Mouse (Mus musculus): ENCODE data around the gene Ntsr2. TPM values are rescaled to one million over a fixed set of nuclear protein-coding genes. Genes with fewer than 3 reads are reported as not detected.

Ntsr2 gene
- polyA plus RNA-seq, 1 experiment from 2014 or later = 0.65 TPM

DNA sequence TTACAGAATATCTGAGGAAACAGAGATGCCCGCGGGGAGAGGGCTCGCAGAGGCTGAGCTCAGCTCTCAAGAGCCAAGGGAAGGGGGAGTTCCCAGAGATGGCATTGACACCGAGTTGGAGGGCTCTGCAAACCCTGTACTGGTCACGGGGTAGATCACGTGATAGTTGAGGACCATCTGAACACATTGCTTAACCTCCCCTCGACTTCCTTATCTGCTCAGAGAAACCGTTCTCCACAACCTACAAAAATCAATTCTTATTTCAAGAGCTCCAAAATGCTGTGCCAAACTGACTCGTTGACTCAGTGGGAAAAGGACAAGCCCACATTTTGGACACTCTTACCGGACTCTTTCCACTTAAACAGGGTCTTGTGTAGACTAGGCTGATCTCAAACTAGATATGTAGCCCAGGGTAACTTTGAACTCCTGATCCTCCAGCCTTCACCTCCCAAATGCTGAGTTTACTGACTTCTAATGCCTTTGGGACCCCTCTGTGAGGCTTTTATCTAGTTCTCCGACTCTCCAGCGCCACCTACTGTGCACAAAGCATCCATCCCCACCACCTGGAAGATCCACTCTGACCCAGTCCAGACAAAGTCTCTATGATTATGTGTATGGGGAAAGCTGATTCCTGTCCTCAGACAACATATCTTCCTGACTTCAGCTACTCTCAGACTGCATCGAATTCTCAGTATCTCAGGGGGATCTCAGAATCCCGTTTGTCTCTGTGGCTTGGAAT, 18.9 kb upstream of the Ntsr2 start:
- Histone ChIP-seq H3K9me3 (no peaks in the 10 kb centered on the region), H3K27ac (no peak overlapping the region), H3K4me3 (no peak overlapping the region), H3K4me2 (no peak overlapping the region), H3K36me3 (no peaks in the 10 kb centered on the region), H3K27me3 (no peaks in the 10 kb centered on the region), H3K9ac (no peak overlapping the region), H3K4me1 (replicated peaks) (no peaks in the 10 kb centered on the region)
- ATAC-seq (ENCODE audit: low FRiP score) = peak; percentile 57; the same call in 1 of the 2 replicates
- WGBS = 60% methylated on average over 14 of the region's 14 CpGs

DNA sequence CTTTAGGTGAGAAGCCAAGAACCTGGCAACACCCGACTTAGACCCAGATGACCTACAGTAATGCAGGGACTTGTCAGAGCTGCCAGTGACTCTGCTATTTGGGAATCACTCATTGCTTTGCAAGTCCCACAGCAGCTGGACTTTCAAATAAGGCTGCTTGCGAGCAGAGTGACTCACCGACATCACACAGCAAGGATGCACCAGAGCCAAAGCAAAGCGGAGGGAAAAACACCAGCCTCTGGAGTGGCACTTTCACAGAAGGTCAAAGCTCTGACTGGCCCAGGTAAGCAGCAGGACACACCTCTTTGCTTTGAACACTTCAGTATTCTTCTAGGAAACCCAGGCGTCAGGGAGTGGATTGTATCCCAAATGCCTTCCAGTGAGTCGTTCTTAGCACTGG, 17.4 kb upstream of the Ntsr2 start:
- H3K27ac ChIP-seq = no peak overlapping the region
- H3K4me3 ChIP-seq = no peak overlapping the region
- ATAC-seq (ENCODE audit: low FRiP score) = no peak
- 86% methylated on average over 6 of the region's 6 CpGs for WGBS
- no peaks in the 10 kb centered on the region for H3K4me1 ChIP-seq (replicated peaks)
- H3K9me3 ChIP-seq = no peaks in the 10 kb centered on the region
- H3K27me3 ChIP-seq = no peaks in the 10 kb centered on the region
- H3K36me3 ChIP-seq = no peaks in the 10 kb centered on the region
- no peak overlapping the region for H3K9ac ChIP-seq
- H3K4me2 ChIP-seq = no peak overlapping the region

DNA sequence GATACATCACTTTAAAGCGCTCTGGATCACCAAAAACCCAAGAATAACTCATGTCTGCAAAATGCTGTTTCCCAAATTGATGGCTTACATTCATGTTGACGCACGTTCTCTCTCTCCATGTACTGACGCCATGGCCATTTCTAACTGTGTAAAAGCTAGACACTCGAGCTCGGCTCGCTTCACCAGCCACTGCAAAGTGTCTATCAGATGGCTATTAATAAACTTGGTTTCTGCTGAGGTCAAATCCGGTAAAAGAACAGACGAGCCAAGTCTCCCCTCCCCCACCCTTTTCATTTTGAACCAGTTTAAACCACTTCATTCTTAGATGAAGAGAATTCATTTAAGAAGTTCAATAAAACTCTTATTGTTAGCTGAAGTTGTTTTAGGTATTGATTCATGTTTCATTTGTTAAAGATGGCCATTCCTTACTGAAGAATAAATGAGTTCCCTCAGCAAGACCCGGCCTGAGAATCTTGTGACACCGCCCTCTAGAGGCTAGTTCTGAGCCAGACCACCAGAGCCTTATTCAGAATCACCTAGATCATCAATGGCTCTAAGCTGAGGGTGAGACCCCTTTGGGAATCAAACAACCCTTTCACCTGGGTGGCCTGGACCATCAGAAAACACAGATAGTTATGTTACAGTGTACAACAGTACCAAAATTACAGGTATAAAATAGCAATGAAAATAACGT, 14.0 kb upstream of the Ntsr2 start:
- no peak overlapping the region for H3K27ac ChIP-seq
- H3K4me3 ChIP-seq = no peak overlapping the region
- no peaks in the 10 kb centered on the region for H3K9me3 ChIP-seq
- H3K4me1 ChIP-seq (replicated peaks) = peaks cover 12% of the 10 kb centered on the region
- H3K9ac ChIP-seq = no peak overlapping the region
- ATAC-seq (ENCODE audit: low FRiP score) = no peak
- no peaks in the 10 kb centered on the region for H3K27me3 ChIP-seq
- no peaks in the 10 kb centered on the region for H3K36me3 ChIP-seq
- WGBS = 78% methylated on average over 12 of the region's 12 CpGs
- H3K4me2 ChIP-seq = no peak overlapping the region

DNA sequence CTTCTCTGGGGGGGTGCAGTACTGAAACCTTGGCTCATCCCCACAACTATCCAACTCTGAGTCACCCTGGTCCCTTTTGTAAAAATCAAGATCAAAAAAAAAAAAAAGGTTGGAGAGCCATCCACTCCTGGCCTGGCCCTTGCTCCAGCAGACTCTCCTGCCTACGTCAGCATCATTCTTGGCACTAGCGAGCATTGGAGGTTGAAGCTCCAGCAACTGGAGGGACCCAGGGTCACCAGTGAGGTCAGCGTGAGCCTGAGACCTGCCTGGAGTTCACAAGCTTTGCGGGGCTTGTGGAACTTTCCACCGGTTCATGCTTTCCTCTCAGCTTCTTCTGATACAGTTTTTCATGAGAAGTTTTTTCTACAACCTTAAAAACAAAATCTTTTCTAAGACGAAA, 13.1 kb upstream of the Ntsr2 start:
- Histone ChIP-seq H3K9me3 (no peaks in the 10 kb centered on the region), H3K27ac (no peak overlapping the region), H3K36me3 (no peaks in the 10 kb centered on the region), H3K27me3 (no peaks in the 10 kb centered on the region), H3K4me2 (no peak overlapping the region), H3K9ac (no peak overlapping the region), H3K4me1 (replicated peaks) (peaks cover 18% of the 10 kb centered on the region), H3K4me3 (no peak overlapping the region)
- WGBS = 89% methylated on average over 6 of the region's 6 CpGs
- no peak for ATAC-seq (ENCODE audit: low FRiP score)

DNA sequence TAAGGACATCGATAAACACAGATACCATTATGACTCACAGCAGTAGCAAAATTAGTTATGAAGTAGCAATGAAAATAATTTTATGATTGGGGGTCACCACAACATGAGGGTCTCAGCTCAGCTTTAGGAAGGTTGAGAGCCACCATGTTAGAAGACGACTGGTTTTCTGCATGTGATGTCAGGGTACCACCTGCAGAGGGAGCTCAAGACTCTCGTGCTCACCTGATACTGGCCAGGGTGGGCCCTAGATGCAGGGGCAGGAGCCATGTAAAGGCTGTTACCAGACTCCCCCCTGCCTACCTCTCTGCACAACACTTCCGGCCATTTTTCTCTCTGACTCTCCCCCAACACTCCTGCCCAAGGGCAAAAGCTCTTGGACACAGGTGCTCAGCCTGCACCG, 11.2 kb upstream of the Ntsr2 start:
- H3K4me3 ChIP-seq = no peak overlapping the region
- no peak for ATAC-seq (ENCODE audit: low FRiP score)
- no peak overlapping the region for H3K4me2 ChIP-seq
- no peak overlapping the region for H3K27ac ChIP-seq
- WGBS = 72% methylated on average over 5 of the region's 5 CpGs
- peaks cover 18% of the 10 kb centered on the region for H3K4me1 ChIP-seq (replicated peaks)
- H3K9ac ChIP-seq = no peak overlapping the region
- no peaks in the 10 kb centered on the region for H3K9me3 ChIP-seq
- no peaks in the 10 kb centered on the region for H3K27me3 ChIP-seq
- no peaks in the 10 kb centered on the region for H3K36me3 ChIP-seq

DNA sequence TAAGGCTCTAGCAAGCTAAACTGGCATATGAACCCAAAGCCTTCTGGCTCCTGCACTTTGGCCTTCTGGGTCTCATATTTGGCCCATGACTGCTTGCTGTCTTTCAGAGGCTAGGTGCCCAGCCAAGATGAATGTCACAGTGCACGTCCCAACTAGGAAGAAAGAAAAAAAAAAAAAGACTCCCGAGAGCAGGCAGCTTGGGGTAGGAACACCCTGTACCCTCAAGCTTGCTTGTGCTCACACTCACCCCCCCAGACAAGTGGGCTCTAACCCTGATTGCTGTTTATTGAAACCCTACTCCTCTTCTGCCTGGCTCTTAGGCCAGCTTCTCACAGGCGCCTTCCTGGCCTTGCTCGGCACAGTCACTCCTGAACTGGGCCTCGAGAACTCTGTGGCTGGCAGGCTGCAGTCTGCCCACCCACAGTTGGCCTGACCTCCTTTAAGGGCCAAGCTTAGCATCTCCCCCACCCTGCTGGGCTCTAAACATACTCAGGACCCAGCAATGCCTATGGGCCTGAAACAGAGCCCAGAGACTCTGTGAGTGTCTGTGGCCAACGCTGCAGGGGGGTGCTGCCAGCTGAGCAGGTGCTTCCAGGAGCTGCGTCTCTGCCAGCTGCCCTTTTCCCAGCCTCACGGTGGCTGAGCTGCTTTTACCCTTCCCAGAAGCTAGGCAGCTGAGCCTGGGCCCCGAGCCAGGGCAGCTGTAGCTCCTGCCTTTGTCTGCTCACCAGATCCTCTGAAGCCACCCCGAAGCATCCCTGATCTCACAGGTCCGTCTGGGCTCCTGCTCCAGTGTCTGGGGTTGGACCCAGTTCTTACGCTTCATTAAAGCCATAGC, 9.5 kb upstream of the Ntsr2 start:
- Histone ChIP-seq H3K27me3 (no peaks in the 10 kb centered on the region), H3K27ac (peak overlapping the region; percentile 72), H3K9me3 (no peaks in the 10 kb centered on the region), H3K4me1 (replicated peaks) (peaks cover 18% of the 10 kb centered on the region), H3K9ac (peak overlapping the region; percentile 20; the same call in 1 of the 2 replicates), H3K4me2 (no peak overlapping the region), H3K4me3 (no peak overlapping the region), H3K36me3 (no peaks in the 10 kb centered on the region)
- WGBS = 32% methylated on average over 12 of the region's 12 CpGs
- peak; percentile 80 for ATAC-seq (ENCODE audit: low FRiP score)

DNA sequence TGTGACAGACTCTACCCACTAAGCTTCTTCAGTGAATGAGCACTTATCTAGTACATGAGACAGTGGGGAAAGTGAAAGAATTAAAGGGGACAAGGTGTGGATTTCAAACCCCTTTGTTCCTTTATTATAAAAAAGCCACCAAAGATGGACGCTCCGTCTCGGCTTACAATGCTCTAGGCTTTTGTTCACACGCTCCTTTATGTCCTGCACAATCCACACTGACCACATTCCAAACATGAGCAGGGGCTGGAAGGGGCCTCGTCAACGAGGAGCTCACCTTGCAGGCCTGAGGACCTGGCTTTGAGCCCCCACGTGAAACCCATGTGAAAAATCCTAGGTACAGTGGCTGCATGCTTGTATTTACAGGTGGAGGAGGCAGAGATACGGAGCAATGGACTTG, 8.5 kb upstream of the Ntsr2 start:
- Histone ChIP-seq H3K36me3 (no peaks in the 10 kb centered on the region), H3K4me3 (no peak overlapping the region), H3K4me2 (no peak overlapping the region), H3K4me1 (replicated peaks) (peaks cover 18% of the 10 kb centered on the region), H3K9ac (no peak overlapping the region), H3K27ac (peak overlapping the region; percentile 72), H3K27me3 (no peaks in the 10 kb centered on the region), H3K9me3 (no peaks in the 10 kb centered on the region)
- ATAC-seq (ENCODE audit: low FRiP score) = no peak
- 41% methylated on average over 8 of the region's 8 CpGs for WGBS

DNA sequence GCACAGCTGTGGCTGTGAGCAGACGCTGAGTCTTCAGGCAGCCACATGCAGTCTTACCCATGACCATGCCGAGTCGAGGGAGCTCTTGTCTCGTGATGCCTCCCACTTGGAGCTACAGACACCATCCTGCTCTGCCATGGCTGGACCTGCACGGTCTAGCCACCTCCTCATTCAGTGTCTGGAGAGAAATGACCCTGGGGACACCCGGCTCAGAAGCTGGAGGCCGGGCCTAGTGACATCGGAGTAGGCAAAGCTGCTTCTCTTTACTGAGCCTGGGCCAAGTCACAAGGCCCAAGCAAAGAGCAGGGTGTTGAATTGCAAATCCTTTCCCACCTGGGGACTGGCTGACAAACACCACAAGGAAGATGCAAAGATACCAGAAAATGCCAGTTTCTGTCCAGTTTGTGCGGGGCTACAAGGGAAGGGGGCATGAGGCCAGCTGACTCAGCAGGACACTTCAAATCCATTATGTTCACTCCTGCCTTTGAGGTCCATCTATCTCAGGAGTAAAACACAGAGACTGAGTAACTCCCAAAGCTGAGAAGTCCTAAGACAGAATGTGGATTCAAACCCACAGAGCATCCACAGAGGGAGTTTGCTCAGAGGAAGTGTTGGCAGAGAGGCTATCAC, 6.3 kb upstream of the Ntsr2 start:
- H3K4me2 ChIP-seq = no peak overlapping the region
- peaks cover 18% of the 10 kb centered on the region for H3K4me1 ChIP-seq (replicated peaks)
- H3K9ac ChIP-seq = no peak overlapping the region
- ATAC-seq (ENCODE audit: low FRiP score) = no peak
- no peaks in the 10 kb centered on the region for H3K36me3 ChIP-seq
- H3K4me3 ChIP-seq = no peak overlapping the region
- H3K27me3 ChIP-seq = peaks cover 6% of the 10 kb centered on the region
- H3K27ac ChIP-seq = no peak overlapping the region
- no peaks in the 10 kb centered on the region for H3K9me3 ChIP-seq
- WGBS = 45% methylated on average over 9 of the region's 9 CpGs

DNA sequence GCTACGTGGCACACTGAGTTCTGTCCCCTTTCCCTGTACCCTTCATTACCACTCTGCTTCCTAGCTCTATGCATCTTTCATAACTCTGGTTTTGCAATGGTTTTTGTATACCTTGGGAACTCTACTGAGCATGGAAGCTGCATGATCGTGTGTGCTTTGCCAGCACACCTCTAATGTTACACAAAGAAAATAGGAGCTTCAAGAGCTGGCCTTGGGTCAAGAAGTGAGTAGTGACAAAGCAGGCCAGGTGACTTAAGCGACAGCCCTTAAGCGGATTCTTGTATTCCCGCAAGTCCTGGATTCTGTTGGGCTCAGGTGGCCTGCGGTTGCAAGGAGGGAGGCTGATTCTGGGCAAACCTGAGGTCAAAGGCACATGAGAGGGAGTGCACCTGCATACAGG, 4.9 kb upstream of the Ntsr2 start:
- Histone ChIP-seq H3K27me3 (peaks cover 19% of the 10 kb centered on the region), H3K4me2 (no peak overlapping the region), H3K9ac (no peak overlapping the region), H3K4me1 (replicated peaks) (peaks cover 19% of the 10 kb centered on the region), H3K27ac (no peak overlapping the region), H3K36me3 (no peaks in the 10 kb centered on the region), H3K9me3 (no peaks in the 10 kb centered on the region), H3K4me3 (no peak overlapping the region)
- no peak for ATAC-seq (ENCODE audit: low FRiP score)
- 91% methylated on average over 6 of the region's 6 CpGs for WGBS

DNA sequence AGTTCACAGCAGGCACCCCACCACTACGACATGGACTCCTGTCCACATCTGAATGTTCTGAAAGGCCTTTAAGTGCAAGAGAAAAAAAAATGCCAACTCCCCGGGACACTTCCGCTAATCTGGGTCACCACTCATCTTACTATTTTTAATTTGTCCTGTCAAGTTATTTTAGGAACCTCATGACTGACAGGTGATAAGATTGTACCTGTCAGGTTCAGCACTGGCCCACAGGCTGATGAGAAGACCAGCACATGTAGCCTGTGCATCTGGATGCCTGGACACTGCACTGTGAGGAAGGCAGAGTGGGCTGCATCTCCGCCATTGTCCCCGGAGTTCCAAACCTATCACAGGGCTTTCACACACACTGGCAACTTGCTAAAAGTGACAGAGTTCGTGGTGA, 3.4 kb upstream of the Ntsr2 start:
- H3K4me2 ChIP-seq = no peak overlapping the region
- H3K27ac ChIP-seq = no peak overlapping the region
- peaks cover 34% of the 10 kb centered on the region for H3K27me3 ChIP-seq
- H3K4me3 ChIP-seq = no peak overlapping the region
- H3K36me3 ChIP-seq = no peaks in the 10 kb centered on the region
- no peak overlapping the region for H3K9ac ChIP-seq
- no peaks in the 10 kb centered on the region for H3K9me3 ChIP-seq
- no peak for ATAC-seq (ENCODE audit: low FRiP score)
- peaks cover 14% of the 10 kb centered on the region for H3K4me1 ChIP-seq (replicated peaks)
- 87% methylated on average over 6 of the region's 6 CpGs for WGBS

DNA sequence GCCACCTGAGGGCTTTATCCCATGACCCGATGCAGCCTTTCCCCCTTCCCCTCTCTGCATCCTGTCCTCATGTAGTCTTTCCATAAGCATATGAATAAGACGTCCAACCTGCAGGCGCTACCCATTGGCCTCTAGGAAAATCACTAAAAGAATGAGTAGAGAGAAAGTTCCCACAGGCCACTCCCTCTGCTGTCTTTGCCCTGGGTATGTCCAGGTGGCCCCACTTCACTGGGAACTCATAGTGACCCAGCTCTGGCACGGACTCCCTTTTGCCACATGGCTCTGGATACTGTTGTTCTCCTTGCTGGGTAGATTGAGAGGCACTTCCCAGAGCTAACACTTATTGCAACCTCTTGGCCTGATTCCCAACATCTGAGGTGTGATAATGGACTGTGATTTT, 2.4 kb downstream of the Ntsr2 start:
- no peaks in the 10 kb centered on the region for H3K36me3 ChIP-seq
- H3K4me3 ChIP-seq = no peak overlapping the region
- H3K27me3 ChIP-seq = peaks cover 50% of the 10 kb centered on the region
- 84% methylated on average over 4 of the region's 4 CpGs for WGBS
- no peaks in the 10 kb centered on the region for H3K9me3 ChIP-seq
- H3K4me1 ChIP-seq (replicated peaks) = peaks cover 14% of the 10 kb centered on the region
- H3K4me2 ChIP-seq = no peak overlapping the region
- no peak for ATAC-seq (ENCODE audit: low FRiP score)
- no peak overlapping the region for H3K9ac ChIP-seq
- H3K27ac ChIP-seq = no peak overlapping the region

Measured in hindbrain, embryonic 13.5 days (tissue).